Mouse (Mus musculus) stomach, embryonic 14.5 days (tissue): ENCODE results near the gene Kctd20. TPM values are rescaled to one million over a fixed set of nuclear protein-coding genes. Genes with fewer than 3 reads are reported as not detected.
A peak's percentile ranks its signal among the peaks of the same experiment; 100 is the strongest.

Experiments used
- ATAC-seq: fragments of 200-750 bp; cut with Nextera tagmentation; 2 replicates; pipeline ENCODE4 v1.8.0; 2017; ENCODE audit warnings: low read depth, moderate TSS enrichment; ENCODE audit not compliant: insufficient number of reproducible peaks, insufficient read depth, low FRiP score
- H3K27ac ChIP-seq: fragments of 300-500 bp; sonication (generic); 2 replicates; pipeline ENCODE4 v1.5.1; 2014; ENCODE audit warnings: mild to moderate bottlenecking, low read length, moderate library complexity, mixed read lengths
- H3K27me3 ChIP-seq: fragments of 300-500 bp; sonication (generic); 2 replicates; pipeline ENCODE4 v1.6.1; 2014; ENCODE audit warnings: low read length, control low read depth, mixed read lengths; ENCODE audit not compliant: control insufficient read depth, insufficient read depth
- H3K36me3 ChIP-seq: fragments of 300-500 bp; sonication (generic); 2 replicates; pipeline ENCODE4 v1.6.1; 2014; ENCODE audit warnings: mild to moderate bottlenecking, control low read depth, low read length, moderate library complexity, mixed read lengths; ENCODE audit not compliant: control insufficient read depth, insufficient read depth
- H3K4me1 ChIP-seq: fragments of 300-500 bp; sonication (generic); 2 replicates; pipeline ENCODE4 v1.6.1; 2014; ENCODE audit warnings: low read length, control low read depth, mixed read lengths; ENCODE audit not compliant: control insufficient read depth, insufficient read depth
- H3K4me2 ChIP-seq: fragments of 300-500 bp; sonication (generic); replicated peaks from 2 replicates; pipeline ENCODE4 v1.6.1; 2014; ENCODE audit warnings: low read depth, low read length, control low read depth
- H3K4me3 ChIP-seq: fragments of 300-500 bp; sonication (generic); 2 replicates; pipeline ENCODE4 v1.5.1; 2014; ENCODE audit warnings: low read depth, low read length, control low read depth
- H3K9ac ChIP-seq: fragments of 300-500 bp; sonication (generic); replicated peaks from 2 replicates; pipeline ENCODE4 v1.6.1; 2014; ENCODE audit warnings: low read depth, mild to moderate bottlenecking, control low read depth, low read length, moderate library complexity, mixed read lengths
- H3K9me3 ChIP-seq: fragments of 300-500 bp; sonication (generic); 2 replicates; pipeline ENCODE4 v1.6.1; 2016; ENCODE audit warnings: low read depth, low read length, control low read depth; ENCODE audit not compliant: control insufficient read depth
- WGBS: fragments of 180-500 bp; shearing (Covaris S2); extraction: QIAGEN DNeasy Blood & Tissue Kit; methylation state at CpG from one replicate; pipeline ENCODE4 v1.1.7; 2014; 5-methylcytosine and 5-hydroxymethylcytosine counted together
- polyA plus RNA-seq: library from polyadenylated mRNA; unstranded; fragments of >200 nt; fragmentation: Nextera tagmentation; extraction: Ambion mirVana; gene quantifications from 2 replicates; pipeline ENCODE4 v1.2.1, GENCODE M21; 2014

Kctd20 gene
- polyA plus RNA-seq, 1 experiment from 2014 or later, result 75.9 TPM

GRCm38 (mm10) chr17:29014235-29014634 is 62.5 kb downstream of the Kctd20 start:
- peaks cover 3% of the 10 kb centered on the region; the same call in 1 of the 2 replicates for H3K4me1 ChIP-seq
- peak; percentile 35; the same call in 1 of the 2 replicates for ATAC-seq
- no peaks in the 10 kb centered on the region for H3K27me3 ChIP-seq
- H3K9me3 ChIP-seq, result no peaks in the 10 kb centered on the region
- no peaks in the 10 kb centered on the region for H3K36me3 ChIP-seq
- no peak overlapping the region for H3K27ac ChIP-seq
- H3K9ac ChIP-seq, result no peak overlapping the region
- no peak overlapping the region for H3K4me3 ChIP-seq
- H3K4me2 ChIP-seq, result no peak overlapping the region

GRCm38 (mm10) chr17:29015638-29016037 is 63.9 kb downstream of the Kctd20 start:
- no peaks in the 10 kb centered on the region for H3K36me3 ChIP-seq
- no peak overlapping the region for H3K4me3 ChIP-seq
- H3K27ac ChIP-seq, result no peak overlapping the region
- H3K4me2 ChIP-seq, result no peak overlapping the region
- no peak for ATAC-seq
- H3K4me1 ChIP-seq, result peaks cover 3% of the 10 kb centered on the region; the same call in 1 of the 2 replicates
- 36% methylated on average over 2 of the region's 2 CpGs for WGBS
- no peaks in the 10 kb centered on the region for H3K27me3 ChIP-seq
- no peaks in the 10 kb centered on the region for H3K9me3 ChIP-seq
- no peak overlapping the region for H3K9ac ChIP-seq

GRCm38 (mm10) chr17:29016705-29017104 is 65.0 kb downstream of the Kctd20 start:
- no peak overlapping the region for H3K4me3 ChIP-seq
- no peak overlapping the region for H3K9ac ChIP-seq
- peaks cover 3% of the 10 kb centered on the region; the same call in 1 of the 2 replicates for H3K4me1 ChIP-seq
- no peaks in the 10 kb centered on the region for H3K27me3 ChIP-seq
- peak overlapping the region; percentile 72; the same call in 1 of the 2 replicates for H3K27ac ChIP-seq
- no peaks in the 10 kb centered on the region for H3K9me3 ChIP-seq
- no peaks in the 10 kb centered on the region for H3K36me3 ChIP-seq
- ATAC-seq, result peak; percentile 66
- no peak overlapping the region for H3K4me2 ChIP-seq
- WGBS, result 77% methylated on average over 4 of the region's 4 CpGs

- H3K4me3 ChIP-seq, result no peak overlapping the region
- no peaks in the 10 kb centered on the region for H3K27me3 ChIP-seq
- no peaks in the 10 kb centered on the region for H3K36me3 ChIP-seq
- no peaks in the 10 kb centered on the region for H3K9me3 ChIP-seq
- no peak overlapping the region for H3K9ac ChIP-seq
- no peak overlapping the region for H3K4me2 ChIP-seq
- no peak for ATAC-seq
- H3K4me1 ChIP-seq, result peaks cover 3% of the 10 kb centered on the region; the same call in 1 of the 2 replicates
- no peak overlapping the region for H3K27ac ChIP-seq
- WGBS, result 43% methylated on average over 11 of the region's 11 CpGs
Observed at GRCm38 (mm10) chr17:29018292-29018984, 66.7 kb downstream of the Kctd20 start.

Other genes with a start within 250 kb of the Kctd20 start
- 4.2 and 5.4 TPM in 2 replicates for gene AC170998.1, start 225.9 kb upstream of the Kctd20 start, polyA plus RNA-seq
- gene Mapk13, start 182.7 kb upstream of the Kctd20 start, polyA plus RNA-seq, result 77.5 and 78.3 TPM in 2 replicates
- gene Brpf3, start 150.9 kb upstream of the Kctd20 start, polyA plus RNA-seq, result 12.6 and 13.8 TPM in 2 replicates
- 0.07 TPM in 1 of 2 replicates, not detected in the other for gene Pnpla1, start 93.5 kb upstream of the Kctd20 start, polyA plus RNA-seq
- 0.27 and 0.36 TPM in 2 replicates for gene 4930539E08Rik, start 36.6 kb upstream of the Kctd20 start, polyA plus RNA-seq
- gene Pxt1, start 8.1 kb upstream of the Kctd20 start, polyA plus RNA-seq, result 0.39 TPM in 1 of 2 replicates, not detected in the other
- gene Stk38, start 56.0 kb downstream of the Kctd20 start, polyA plus RNA-seq, result 110 and 121 TPM in 2 replicates
- 593 and 674 TPM in 2 replicates for gene Srsf3, start 80.7 kb downstream of the Kctd20 start, polyA plus RNA-seq
- 62.0 and 62.6 TPM in 2 replicates for gene Cdkn1a, start 139.0 kb downstream of the Kctd20 start, polyA plus RNA-seq
- 0.39 and 0.97 TPM in 2 replicates for gene Rab44, start 162.2 kb downstream of the Kctd20 start, polyA plus RNA-seq